Mouse (Mus musculus) left cerebral cortex, adult 9 months (tissue): ENCODE measurements around the gene Kcnab2.

Experiments used
- DNase-seq, 2 experiments: peaks; one replicate each; pipeline ENCODE4 v3.0.0; 2022; ENCODE audit warnings: low spot score in 2 of 2

Kcnab2 gene

DNA sequence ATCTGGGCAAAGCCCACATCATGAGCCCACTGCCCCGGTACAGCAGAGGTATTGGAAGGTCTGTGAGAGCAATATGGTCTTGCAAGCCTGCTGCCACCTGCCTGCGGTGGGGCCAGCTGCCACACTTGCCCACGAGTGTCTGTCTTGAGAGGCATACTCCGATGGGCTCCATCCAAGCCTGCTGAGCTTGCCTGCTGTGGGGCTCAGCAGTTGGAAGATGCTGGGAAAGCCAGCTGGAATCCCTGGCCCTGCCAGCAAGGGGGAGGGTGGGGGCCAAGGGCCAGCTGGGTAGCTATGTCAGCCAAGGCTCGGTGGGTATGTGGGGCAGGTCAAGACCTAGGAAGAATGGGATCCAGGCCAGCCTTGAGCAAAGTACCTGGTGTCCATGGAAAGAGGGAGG, 85.5 kb downstream of the Kcnab2 start:
- peak in 1 of 2 experiments; percentile 63 for DNase-seq

DNA sequence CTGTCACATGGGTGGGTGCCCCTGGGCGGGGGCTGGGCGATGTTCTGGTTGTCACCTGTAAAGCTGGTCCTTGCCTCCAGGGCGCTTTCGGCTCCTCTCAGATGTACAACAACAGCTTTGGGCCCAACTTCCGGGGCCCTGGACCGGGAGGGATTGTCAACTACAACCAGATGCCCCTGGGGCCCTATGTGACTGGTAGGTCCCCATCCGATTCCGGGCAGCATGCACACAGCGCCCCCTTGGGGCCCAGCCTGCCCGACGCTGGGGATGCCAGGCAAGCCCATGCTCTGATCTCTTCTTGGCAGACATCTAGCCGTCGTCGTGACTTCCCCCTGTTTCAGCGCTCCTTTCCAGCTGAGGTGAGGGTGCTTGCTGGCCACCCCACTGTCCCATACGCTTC, 92.0 kb downstream of the Kcnab2 start:
- no peak for DNase-seq

DNA sequence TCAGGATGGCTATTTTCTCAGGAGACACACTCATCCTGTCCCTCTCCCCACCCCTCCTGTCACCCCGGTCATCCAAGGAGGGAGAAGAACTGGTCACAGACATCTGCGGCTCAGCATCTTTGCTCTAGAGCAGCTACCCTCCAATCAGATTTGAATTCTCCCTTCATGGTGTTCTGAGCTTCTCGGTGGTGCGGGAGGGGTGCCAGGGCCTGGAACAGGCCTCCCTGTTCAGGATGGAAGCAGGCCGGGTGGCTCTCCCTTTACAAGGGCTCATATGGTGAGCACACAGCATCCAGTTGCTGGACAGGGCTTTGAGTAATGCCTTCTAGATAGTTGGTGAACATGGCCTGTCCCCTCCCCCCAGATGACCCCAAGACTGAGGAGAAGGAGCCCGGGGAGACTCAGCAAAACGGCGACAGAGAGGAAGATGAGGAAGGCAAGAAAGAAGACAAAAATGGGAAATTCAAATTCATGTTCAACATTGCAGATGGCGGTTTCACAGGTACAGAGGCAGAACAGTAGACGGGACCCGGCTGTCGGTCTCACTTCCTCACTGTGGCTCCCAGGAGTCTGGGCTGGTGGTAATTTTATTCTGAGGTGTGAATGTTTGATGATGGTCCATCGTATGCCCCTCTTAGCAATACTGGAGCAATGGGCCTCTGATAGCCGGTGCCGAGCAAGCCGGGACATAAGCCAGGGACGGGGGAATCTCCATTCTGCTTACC, 95.0 kb downstream of the Kcnab2 start:
- DNase-seq = no peak

DNA sequence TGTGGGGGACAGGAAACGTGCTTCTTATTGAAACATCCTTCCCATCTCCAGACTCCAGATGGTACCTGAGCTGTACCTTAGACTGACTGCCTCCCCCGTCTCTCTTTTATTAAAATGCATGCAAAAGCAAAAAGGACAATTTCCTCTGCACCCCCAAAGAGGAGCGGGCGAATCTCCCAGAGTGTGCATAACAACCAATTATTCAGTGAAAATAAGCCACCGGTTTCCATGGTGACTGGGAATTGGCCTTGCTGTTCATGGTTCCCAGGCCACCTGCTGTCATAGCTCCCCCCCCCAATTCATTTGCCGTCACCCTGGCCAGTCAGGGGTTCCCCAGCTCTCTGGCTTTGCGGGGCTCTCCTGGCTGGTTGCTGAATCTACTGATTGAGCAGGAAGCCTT, 112.4 kb downstream of the Kcnab2 start:
- DNase-seq = no peak

DNA sequence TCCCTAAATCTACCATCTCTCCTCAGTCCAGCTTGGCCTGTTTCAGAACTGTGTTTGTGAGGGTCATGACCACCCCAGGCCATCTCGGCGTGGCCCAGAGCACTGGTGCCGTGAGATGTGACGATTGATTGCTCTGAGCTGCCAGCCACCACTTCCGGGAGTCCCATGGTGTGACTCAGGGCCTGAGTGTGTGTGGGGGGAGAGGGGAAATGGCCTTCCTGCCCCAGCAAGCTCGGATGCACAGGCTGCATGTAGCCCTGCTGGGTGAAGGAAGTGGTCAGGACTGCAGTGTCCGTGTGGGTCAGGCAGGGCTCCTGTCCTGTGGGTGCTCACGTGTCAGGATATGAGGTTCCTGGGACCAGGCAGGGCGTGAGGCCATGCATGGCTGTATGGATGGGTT, 115.5 kb downstream of the Kcnab2 start:
- no peak for DNase-seq

DNA sequence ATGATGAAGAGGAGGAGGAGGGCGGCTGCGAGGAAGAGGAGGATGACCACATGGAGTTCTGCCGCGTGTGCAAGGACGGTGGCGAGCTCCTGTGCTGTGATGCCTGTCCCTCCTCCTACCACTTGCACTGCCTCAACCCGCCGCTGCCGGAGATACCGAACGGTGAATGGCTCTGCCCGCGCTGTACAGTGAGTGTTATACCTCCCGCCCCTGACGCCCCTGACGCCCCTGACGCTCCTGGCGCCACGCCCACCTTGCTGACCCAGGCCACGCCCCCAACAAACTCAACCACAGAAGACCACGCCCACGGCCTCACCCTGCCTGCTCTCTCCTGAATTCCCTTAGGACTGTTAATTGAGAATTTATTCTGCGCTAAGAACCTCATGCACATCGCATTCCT, 116.8 kb downstream of the Kcnab2 start:
- no peak for DNase-seq

DNA sequence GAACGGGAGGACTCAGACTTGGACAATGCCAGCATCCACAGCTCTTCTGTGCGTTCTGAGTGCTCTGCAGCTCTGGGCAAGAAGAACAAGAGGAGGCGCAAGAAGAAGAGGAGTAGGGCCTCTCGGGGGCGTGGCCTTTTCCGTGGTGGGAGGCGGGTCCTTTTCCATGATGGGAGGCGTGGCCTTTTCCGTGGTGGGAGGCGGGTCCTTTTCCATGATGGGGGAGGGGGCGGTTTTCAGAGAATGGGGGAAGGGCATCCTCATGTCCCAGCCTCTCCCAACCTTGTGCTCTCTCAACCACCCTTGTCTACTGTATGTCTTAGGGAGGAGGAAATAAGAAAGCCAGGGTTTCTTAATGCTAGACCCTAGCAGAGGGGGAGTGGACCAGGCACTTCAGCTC, 118.0 kb downstream of the Kcnab2 start:
- DNase-seq = no peak

DNA sequence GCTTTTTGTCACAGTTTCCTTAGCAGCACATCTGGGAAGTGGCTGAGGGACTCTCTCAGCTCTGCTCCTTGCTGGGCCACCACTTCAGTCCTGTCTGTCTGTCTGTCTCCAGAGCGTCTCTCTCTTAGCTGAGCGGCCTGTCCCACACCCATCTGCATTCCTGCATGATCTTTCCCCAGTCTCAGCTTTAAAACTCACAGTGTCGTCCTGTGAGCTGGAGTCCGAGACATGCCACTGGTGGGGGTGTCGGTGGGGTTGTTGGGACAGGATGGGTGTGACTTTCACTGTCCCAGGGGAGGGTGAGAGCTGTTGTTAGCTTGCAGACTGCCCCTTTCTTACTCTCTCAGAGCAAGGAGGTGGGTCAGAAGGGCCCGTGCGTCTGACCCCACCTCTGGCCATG, 122.0 kb downstream of the Kcnab2 start:
- DNase-seq = no peak

DNA sequence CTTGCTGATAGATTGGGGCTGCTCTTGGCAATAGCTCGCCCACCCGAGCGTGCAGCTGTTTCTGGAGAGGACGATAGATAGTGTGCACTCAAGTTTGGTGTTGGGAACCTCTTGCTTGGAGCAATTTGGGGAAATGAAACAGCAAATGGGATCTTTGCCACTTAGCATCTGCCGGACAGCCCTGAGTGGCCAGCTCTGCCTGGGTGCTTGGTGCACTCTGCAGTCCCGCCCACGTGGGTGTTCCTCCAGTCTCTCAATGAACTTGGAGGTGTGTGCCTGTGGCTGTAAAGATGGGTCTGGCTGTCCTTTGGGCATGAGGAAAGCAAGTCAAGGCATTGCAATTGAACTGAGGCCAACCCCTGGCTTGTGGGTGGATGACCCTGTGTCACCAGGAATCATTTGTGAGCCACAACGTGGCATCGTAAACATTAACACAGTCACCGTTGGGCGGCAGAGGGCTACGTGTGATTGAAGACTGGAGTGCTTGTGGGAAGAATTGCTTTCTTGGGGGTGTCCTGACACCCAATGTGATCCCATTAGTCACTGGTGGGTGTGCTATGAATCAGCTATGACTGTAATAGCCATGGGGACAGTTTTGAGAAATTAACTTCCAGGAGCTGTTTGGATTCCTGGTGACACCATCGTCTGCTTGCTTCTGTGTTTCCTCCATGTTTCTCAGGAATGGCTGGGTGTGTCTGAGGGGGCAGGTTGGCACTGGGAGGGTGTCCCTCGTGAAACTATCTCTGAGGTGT, 123.6 kb downstream of the Kcnab2 start:
- DNase-seq = no peak

DNA sequence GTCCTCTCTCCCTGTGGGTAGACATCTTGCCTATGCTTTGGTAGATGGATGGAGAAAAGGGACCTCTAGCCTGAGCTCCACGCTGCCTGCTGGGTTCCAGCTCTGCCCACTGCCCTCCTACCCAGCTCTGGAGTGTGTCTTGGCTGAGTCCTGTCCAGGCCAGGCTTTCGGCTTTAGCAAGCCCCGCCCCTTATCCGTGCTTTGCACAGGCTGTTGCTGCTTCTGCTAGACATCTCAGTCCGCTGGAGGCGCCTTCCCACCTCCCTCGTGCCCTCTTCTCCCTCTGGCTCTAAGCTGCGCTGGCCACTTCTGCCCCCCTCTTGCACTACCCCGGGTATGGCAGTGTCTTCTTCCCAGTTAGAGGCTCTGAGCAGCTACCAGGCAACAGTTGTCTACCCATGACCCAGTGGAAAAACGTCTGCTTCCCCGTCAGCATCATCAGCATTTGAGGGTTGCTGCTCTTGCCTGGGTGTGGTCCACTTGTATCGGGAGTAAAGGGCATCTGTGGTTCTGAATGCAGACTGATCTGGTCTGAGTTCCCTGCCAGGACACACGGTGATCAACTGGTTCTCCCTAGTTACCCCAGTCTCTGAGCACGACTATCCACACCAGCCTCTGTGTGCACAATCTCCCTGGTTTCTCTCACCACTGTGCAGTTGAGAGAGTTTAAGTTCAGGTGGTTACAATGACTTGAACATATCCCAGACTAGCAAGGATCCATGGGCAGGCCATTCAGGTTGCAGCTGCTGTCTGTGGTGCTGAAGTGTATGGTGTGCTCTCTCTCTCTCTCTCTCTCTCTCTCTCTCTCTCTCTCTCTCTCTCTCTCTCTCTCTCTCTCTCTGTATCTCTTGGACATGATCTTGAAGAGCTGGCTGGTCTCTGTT, 126.0 kb downstream of the Kcnab2 start:
- no peak for DNase-seq

DNA sequence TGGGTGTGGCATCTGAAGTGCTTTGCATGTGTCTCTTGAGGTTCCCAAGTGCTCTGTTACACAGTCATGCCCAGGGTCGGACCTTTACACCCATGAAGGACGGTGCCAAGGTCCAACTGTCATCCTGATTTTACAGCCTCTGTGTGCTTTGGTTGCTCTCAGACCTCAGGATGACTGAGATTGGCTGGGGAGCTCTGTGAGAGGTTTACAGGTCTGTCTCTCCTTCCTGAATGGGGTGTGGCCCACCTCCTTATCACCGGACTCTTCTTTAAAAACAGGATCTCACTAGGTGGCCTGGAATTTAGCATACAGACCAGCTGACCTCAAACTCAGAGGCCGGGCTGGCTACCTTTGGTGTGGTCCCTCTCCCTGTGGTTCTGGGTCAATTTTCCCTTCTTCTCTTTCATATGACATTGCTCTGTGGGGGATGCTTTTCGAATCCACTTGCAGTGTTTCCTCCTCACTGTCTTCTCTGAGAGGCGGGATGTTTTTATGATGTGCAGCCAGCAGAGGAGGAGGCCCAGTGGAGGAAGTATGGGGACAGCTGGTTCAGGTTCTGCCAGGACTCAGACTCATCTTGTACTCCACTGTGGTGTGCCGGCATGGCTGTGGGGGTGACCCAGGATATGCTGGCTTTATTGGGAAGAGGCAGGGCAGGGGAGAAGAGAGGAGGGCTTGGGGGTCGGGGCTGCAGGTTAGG, 126.8 kb downstream of the Kcnab2 start:
- DNase-seq = peak in 1 of 2 experiments; percentile 58

DNA sequence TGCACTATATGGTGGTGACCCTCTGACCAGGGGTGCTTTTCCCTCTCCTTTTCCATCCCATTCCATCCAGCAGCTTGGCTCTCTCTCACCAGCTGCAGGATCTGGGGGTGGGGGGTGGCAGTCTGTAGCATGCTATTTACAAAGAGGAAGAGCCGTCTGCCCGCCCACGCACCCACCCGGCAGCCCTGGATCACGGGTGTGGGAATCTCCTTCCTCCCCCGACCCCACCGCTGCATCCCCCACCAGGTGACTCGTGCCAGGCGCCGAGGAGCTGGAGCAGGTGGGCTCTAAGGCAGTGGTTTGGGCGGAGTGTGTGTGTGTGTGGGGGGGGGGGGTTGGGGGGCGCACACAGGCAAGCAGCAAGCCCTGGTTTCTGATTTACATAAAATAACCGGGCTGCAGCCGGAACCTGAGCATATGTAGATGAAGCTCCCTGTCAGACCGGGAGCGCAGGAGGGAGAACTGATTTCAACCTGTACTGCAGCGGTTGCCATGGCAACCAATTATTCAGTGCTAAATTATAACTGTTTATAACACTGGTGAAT, 127.8 kb downstream of the Kcnab2 start:
- peak; percentile 79 to 83 for DNase-seq

DNA sequence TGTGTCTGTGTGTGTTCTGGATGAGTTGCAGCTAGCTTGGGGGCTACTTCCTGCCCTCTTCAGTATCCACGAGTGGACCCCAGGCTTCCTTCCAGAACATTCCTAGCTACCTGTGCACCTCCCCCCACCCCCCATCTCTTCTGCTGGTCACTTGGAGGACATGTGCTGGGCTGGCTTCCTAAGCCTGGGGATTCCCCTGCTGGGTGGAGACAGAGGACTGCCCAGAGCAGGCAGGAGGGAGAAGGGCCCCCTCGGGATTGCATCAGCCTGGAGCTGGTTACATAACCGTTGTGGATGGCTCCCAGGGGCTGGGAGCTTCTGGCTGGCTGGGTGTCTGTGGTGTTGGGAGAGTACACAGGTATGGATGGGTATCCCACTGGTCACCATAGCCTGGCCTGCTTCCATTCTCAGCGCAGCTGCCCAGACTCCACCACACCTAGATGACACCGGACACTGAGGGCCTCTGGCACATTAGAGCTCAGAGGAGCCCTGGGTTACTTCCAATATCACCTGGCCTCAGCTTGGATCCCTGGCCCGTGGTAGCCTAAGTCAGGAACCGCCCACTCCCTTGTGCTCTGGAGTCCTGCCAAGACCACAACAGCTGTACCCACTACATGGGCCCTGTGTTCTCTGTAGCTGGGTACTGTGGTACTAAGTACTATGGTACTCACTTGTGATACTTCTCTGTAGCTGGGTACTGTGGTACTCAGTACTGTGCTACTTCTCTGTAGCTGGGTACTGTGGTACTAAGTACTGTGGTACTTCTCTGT, 132.4 kb downstream of the Kcnab2 start:
- peak in 1 of 2 experiments; percentile 67 for DNase-seq

DNA sequence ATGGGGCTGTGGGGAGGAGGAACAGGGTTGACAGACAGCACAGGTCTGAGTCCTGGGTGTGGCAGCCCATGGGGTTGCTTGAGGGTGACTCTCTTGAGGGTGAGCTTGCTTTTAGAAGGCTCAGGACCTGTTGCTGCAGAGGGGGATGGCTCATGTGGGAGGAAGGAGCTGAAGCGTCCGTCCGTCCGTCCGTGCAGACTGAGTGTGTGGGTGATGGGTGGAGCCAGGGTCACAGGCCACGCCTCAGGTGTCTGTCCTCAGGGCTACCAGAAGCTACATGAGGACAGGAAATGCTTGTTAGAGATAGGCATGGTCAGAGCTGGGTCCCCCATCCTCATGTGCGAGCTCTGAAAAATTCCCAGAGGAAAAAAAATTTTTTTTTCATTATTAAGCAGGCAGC, 133.0 kb downstream of the Kcnab2 start:
- no peak for DNase-seq

DNA sequence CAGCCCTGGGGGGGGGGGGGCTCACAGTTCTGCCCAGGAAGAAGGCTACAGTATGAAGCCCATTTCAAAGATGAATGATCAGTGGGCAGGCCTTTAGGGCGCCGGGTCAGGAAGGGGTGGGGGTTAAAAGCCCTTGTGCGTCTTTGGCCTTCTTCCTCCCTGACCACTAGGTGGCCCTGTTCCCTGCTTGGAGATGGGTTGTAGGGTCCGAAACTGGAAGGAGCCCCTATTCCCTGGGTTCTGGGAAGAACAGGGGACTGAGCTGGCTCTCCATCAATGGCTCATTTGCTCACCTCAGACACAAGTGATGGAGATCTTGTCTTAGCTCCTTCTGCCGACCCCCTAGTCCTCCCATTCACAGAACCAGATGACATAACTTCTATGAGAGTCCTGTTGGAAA, 134.4 kb downstream of the Kcnab2 start:
- DNase-seq = no peak
